Comparison of ENCODE assay signal across 8 mouse cellular contexts in genomic region chr3:69045750-69046149, GRCm38 (mm10). TPM values are rescaled to one million over a fixed set of nuclear protein-coding genes. Genes with fewer than 3 reads are reported as not detected.
DNase-seq lines count a peak whose midpoint lies in the region; ATAC-seq and TF ChIP-seq lines count a peak whose summit lies in the region.

No protein-coding gene starts in this region.

- H3K9me3 ChIP-seq in heart, embryonic 16.5 days (replicated peaks; ENCODE audit: control insufficient read depth, low read length), result no peaks in the 10 kb centered on the region
- no peaks in the 10 kb centered on the region for H3K9me3 ChIP-seq in midbrain, embryonic 11.5 days (ENCODE audit: control insufficient read depth, low read length)

- H3K36me3 ChIP-seq in heart, embryonic 16.5 days (ENCODE audit: control insufficient read depth, insufficient read depth), result no peaks in the 10 kb centered on the region
- H3K36me3 ChIP-seq in midbrain, embryonic 11.5 days (ENCODE audit: control insufficient read depth, insufficient read depth, low read length), result peaks cover 3% of the 10 kb centered on the region; the same call in 1 of the 2 replicates

- WGBS in heart, embryonic 16.5 days, result 25% methylated on average over 13 of the region's 13 CpGs
- 21% methylated on average over 13 of the region's 13 CpGs for WGBS in midbrain, embryonic 11.5 days

- H3K4me1 ChIP-seq in bone marrow macrophage, adult 2 months (ENCODE audit: control insufficient read depth, insufficient read depth, low read length), result peaks cover 5% of the 10 kb centered on the region
- H3K4me1 ChIP-seq in heart, embryonic 16.5 days (ENCODE audit: control insufficient read depth, insufficient read depth, low read length), result peaks cover 15% of the 10 kb centered on the region
- H3K4me1 ChIP-seq in midbrain, embryonic 11.5 days (ENCODE audit: control insufficient read depth, insufficient read depth, low read length), result peaks cover 7% of the 10 kb centered on the region

- no peak overlapping the region for H3K27ac ChIP-seq in bone marrow macrophage, adult 2 months (ENCODE audit: insufficient read depth, low read depth, low read length)
- no peak overlapping the region for H3K27ac ChIP-seq in heart, embryonic 16.5 days (ENCODE audit: low read length)
- no peak overlapping the region for H3K27ac ChIP-seq in midbrain, embryonic 11.5 days (ENCODE audit: low read depth, low read length)

- H3K4me2 ChIP-seq in heart, embryonic 16.5 days (ENCODE audit: low read depth, low read length), result peak overlapping the region; percentile 76
- peak overlapping the region; percentile 62 for H3K4me2 ChIP-seq in midbrain, embryonic 11.5 days

- DNase-seq in gastrocnemius, postnatal 10 days, result peak; percentile 10
- DNase-seq in gastrocnemius, adult 8-10 months (ENCODE audit: low spot score in 2 of 2), result no peak
- DNase-seq in midbrain, embryonic 11.5 days (ENCODE audit: low spot score, missing footprints), result peak; percentile 91
- DNase-seq in layer of hippocampus, postnatal 36 days, result no peak
- no peak for DNase-seq in right cerebral cortex, postnatal 25 days
- no peak for DNase-seq in cerebellum, adult 9-11 months

- H3K4me3 ChIP-seq in bone marrow macrophage, adult 2 months (ENCODE audit: insufficient read depth, low read length), result peak overlapping the region; percentile 100; the same call in 1 of the 2 replicates
- peak overlapping the region; percentile 96 for H3K4me3 ChIP-seq in heart, embryonic 16.5 days (ENCODE audit: low read length)
- peak overlapping the region; percentile 92; the same call in 1 of the 2 replicates for H3K4me3 ChIP-seq in midbrain, embryonic 11.5 days (ENCODE audit: low read depth, low read length)

- TF ChIP-seq POLR2A in bone marrow macrophage, adult 2 months (IDR thresholded peaks at IDR 0.05; ENCODE audit: borderline replicate concordance, low read depth, low read length), result no peak

- no peak for ATAC-seq in heart, embryonic 16.5 days (replicated peaks; ENCODE audit: extremely low read depth, insufficient read depth, low FRiP score)
- ATAC-seq in midbrain, embryonic 11.5 days (ENCODE audit: low FRiP score), result no peak

- H3K27me3 ChIP-seq in heart, embryonic 16.5 days (ENCODE audit: control insufficient read depth, insufficient read depth, low read length), result no peaks in the 10 kb centered on the region
- H3K27me3 ChIP-seq in midbrain, embryonic 11.5 days (ENCODE audit: control insufficient read depth, insufficient read depth, low read length), result no peaks in the 10 kb centered on the region

- no peak for TF ChIP-seq CTCF in bone marrow macrophage, adult 2 months (IDR thresholded peaks at IDR 0.05; ENCODE audit: low read depth, low read length)

- peak overlapping the region; percentile 80 for H3K9ac ChIP-seq in heart, embryonic 16.5 days (ENCODE audit: low read length)
- peak overlapping the region; percentile 99 for H3K9ac ChIP-seq in midbrain, embryonic 11.5 days (ENCODE audit: low read length)

RNA-seq across cellular contexts. Expression of gene Trim59, which starts 1.2 kb away (rescaled TPM):
- 10 to 100 TPM in 1 of 2 experiments, 1 to 10 TPM in 1; 7.8 to 12.1 TPM for total RNA-seq in gastrocnemius, postnatal 10 days (2021)
- under 1 TPM; 0.17 to 0.36 (median 0.24) TPM for total RNA-seq in gastrocnemius, adult 8-10 months (2022)
- polyA plus RNA-seq in bone marrow macrophage, adult 2 months (2012; ENCODE audit: insufficient read depth, insufficient read length, missing spikeins), result 22.1 and 23.7 TPM in 2 replicates
- 61.8 and 69.6 TPM in 2 replicates for polyA plus RNA-seq in heart, embryonic 16.5 days (2015; fragmentation: Nextera tagmentation; extraction: Ambion mirVana)
- 208 and 216 TPM in 2 replicates for polyA plus RNA-seq in midbrain, embryonic 11.5 days (2014; fragmentation: Nextera tagmentation; extraction: Ambion mirVana)
- 10 to 100 TPM; 11.6 to 14.3 TPM for total RNA-seq in layer of hippocampus, postnatal 36 days (2021)

RNA-seq across cellular contexts. Expression of gene Smc4, which starts 41.2 kb away (rescaled TPM):
- 10 to 100 TPM; 24.1 to 33.2 TPM for total RNA-seq in gastrocnemius, postnatal 10 days (2021)
- 1 to 10 TPM; 3.6 to 4.7 (median 4.2) TPM for total RNA-seq in gastrocnemius, adult 8-10 months (2022)
- polyA plus RNA-seq in bone marrow macrophage, adult 2 months (2012; ENCODE audit: insufficient read depth, insufficient read length, missing spikeins), result 94.1 and 100 TPM in 2 replicates
- polyA plus RNA-seq in heart, embryonic 16.5 days (2015; fragmentation: Nextera tagmentation; extraction: Ambion mirVana), result 154 and 180 TPM in 2 replicates
- 219 and 241 TPM in 2 replicates for polyA plus RNA-seq in midbrain, embryonic 11.5 days (2014; fragmentation: Nextera tagmentation; extraction: Ambion mirVana)
- 1 to 10 TPM; 6.9 to 7.5 TPM for total RNA-seq in layer of hippocampus, postnatal 36 days (2021)

RNA-seq across cellular contexts. Expression of gene Ift80, which starts 41.4 kb away (rescaled TPM):
- 1 to 10 TPM; 4.9 to 7.4 TPM for total RNA-seq in gastrocnemius, postnatal 10 days (2021)
- total RNA-seq in gastrocnemius, adult 8-10 months (2022), result 1 to 10 TPM; 2.1 to 4.3 (median 3.4) TPM
- 10.6 and 13.6 TPM in 2 replicates for polyA plus RNA-seq in bone marrow macrophage, adult 2 months (2012; ENCODE audit: insufficient read depth, insufficient read length, missing spikeins)
- 9.5 and 13.4 TPM in 2 replicates for polyA plus RNA-seq in heart, embryonic 16.5 days (2015; fragmentation: Nextera tagmentation; extraction: Ambion mirVana)
- polyA plus RNA-seq in midbrain, embryonic 11.5 days (2014; fragmentation: Nextera tagmentation; extraction: Ambion mirVana), result 21.7 and 26.2 TPM in 2 replicates
- 10 to 100 TPM; 26.0 to 28.4 TPM for total RNA-seq in layer of hippocampus, postnatal 36 days (2021)

Comparison
In these comparisons a context has a peak if more than half of its experiments do, and no peak if none do; other contexts are left out.
1. DNase-seq: peak in gastrocnemius, postnatal 10 days (single experiment) and midbrain, embryonic 11.5 days (single experiment); none in gastrocnemius, adult 8-10 months (0 of 2), layer of hippocampus, postnatal 36 days (0 of 2), right cerebral cortex, postnatal 25 days (single experiment) and cerebellum, adult 9-11 months (single experiment).
2. RNA of gene Trim59, which starts 1.2 kb away (total RNA-seq): 11.6 to 14.3 TPM in layer of hippocampus, postnatal 36 days and 7.8 to 12.1 TPM in gastrocnemius, postnatal 10 days; 0.17 to 0.36 TPM in gastrocnemius, adult 8-10 months; every median in the first group is over 4 times any median in the second.
3. Peak in every context shown above with its lines, with median percentiles within 50 percentile points of each other: H3K4me3 ChIP-seq.